Comparison of ENCODE assay signal across 18 mouse cellular contexts in the genomic region with DNA sequence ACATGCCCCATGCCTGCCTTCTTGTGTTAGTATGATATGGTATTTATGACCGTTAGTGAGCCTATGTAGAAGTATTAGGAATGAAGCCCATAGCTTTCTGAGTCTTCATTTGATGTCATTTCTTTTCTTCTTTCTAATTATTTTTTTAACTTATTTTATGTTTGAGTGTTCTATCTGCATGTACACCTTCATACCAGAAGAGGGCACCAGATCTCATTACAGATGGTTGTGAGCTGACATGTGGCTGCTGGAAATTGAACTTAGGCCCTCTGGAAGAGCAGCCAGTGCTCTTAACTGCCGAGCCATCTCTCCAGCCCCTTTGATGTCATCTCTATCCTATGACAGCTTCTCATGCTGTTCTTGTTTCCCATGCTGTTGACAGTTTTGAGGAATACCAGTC.
DNase-seq lines count a peak whose midpoint lies in the region; ATAC-seq and TF ChIP-seq lines count a peak whose summit lies in the region.
"Had no signal": no experiment of that assay in that cellular context is flagged by ENCODE, and none has a peak within 500 bp of the region (broad histone marks: within the 10 kb centered on the region; RNA-seq: fewer than 3 reads in every experiment).

No protein-coding gene starts in this region.

- no peaks in the 10 kb centered on the region for H3K27me3 ChIP-seq in hindbrain, postnatal 0 days (ENCODE audit: insufficient read depth, low read length)
- H3K27me3 ChIP-seq in hindbrain, embryonic 14.5 days (ENCODE audit: control insufficient read depth, insufficient read depth, low read length): no peaks in the 10 kb centered on the region
- no peaks in the 10 kb centered on the region for H3K27me3 ChIP-seq in lung, postnatal 0 days (replicated peaks; ENCODE audit: insufficient read depth, low read length)
- H3K27me3 ChIP-seq: megakaryocyte, embryonic 14.5 days; neural tube, embryonic 12.5 days had no signal

- H3K27ac ChIP-seq in hindbrain, postnatal 0 days: no peak overlapping the region
- H3K27ac ChIP-seq in hindbrain, embryonic 14.5 days: no peak overlapping the region
- no peak overlapping the region for H3K27ac ChIP-seq in lung, postnatal 0 days (ENCODE audit: low read length)
- H3K27ac ChIP-seq: hindbrain, embryonic 13.5 days; neural tube, embryonic 12.5 days had no signal

- H3K4me2 ChIP-seq in hindbrain, postnatal 0 days (ENCODE audit: low read depth, low read length): no peak overlapping the region
- H3K4me2 ChIP-seq in hindbrain, embryonic 14.5 days (replicated peaks): no peak overlapping the region
- H3K4me2 ChIP-seq in lung, postnatal 0 days (replicated peaks; ENCODE audit: low read depth, low read length): no peak overlapping the region
- H3K4me2 ChIP-seq: hindbrain, embryonic 13.5 days; neural tube, embryonic 12.5 days had no signal

- peak; percentile 31; the same call in 1 of the 2 replicates for TF ChIP-seq CTCF in hindbrain, postnatal 0 days (IDR thresholded peaks at IDR 0.05; ENCODE audit: low read depth)
- peak; percentile 49 for TF ChIP-seq CTCF in lung, postnatal 0 days (IDR thresholded peaks at IDR 0.05)
- no peak for TF ChIP-seq CTCF in lung, adult 2 months (IDR thresholded peaks at IDR 0.05; ENCODE audit: insufficient read depth, low read length)

- no peak for TF ChIP-seq EP300 in lung, postnatal 0 days (IDR thresholded peaks at IDR 0.05)

- DNase-seq in hindbrain, postnatal 0 days (ENCODE audit: low spot score): no peak
- DNase-seq in hindbrain, embryonic 14.5 days (ENCODE audit: low spot score): no peak
- no peak for DNase-seq in lung, postnatal 0 days (ENCODE audit: low spot score)
- DNase-seq in lung, adult 2 months: no peak
- DNase-seq in ES-CJ7 (ENCODE audit: low read depth, low spot score): peak; percentile 32
- no peak for DNase-seq in urinary bladder, postnatal 25 days (ENCODE audit: low spot score)
- DNase-seq in spleen, postnatal 14 days (ENCODE audit: low spot score in 2 of 2): no peak
- DNase-seq: cerebellum, adult 9-10 months; gastrocnemius, postnatal 10 days; heart, postnatal 10 days; kidney, adult 18-20 months; liver; lung, postnatal 14 days; right cerebral cortex, postnatal 25 days; thymus, postnatal 4 days had no signal

- no peak for TF ChIP-seq POLR2A in lung, adult 2 months (IDR thresholded peaks at IDR 0.05; ENCODE audit: borderline replicate concordance, extremely low read depth, low read depth, low read length)

- H3K36me3 ChIP-seq in hindbrain, postnatal 0 days (ENCODE audit: insufficient read depth, low read length): no peaks in the 10 kb centered on the region
- no peaks in the 10 kb centered on the region for H3K36me3 ChIP-seq in hindbrain, embryonic 14.5 days (replicated peaks; ENCODE audit: control insufficient read depth, insufficient read depth)
- no peaks in the 10 kb centered on the region for H3K36me3 ChIP-seq in lung, postnatal 0 days (ENCODE audit: insufficient read depth, low read length)
- H3K36me3 ChIP-seq: hindbrain, embryonic 13.5 days; neural tube, embryonic 12.5 days had no signal

- no peaks in the 10 kb centered on the region for H3K4me1 ChIP-seq in hindbrain, postnatal 0 days (ENCODE audit: insufficient read depth, low read length)
- no peaks in the 10 kb centered on the region for H3K4me1 ChIP-seq in hindbrain, embryonic 14.5 days (replicated peaks; ENCODE audit: control insufficient read depth, insufficient read depth, low read length)
- H3K4me1 ChIP-seq in lung, postnatal 0 days (ENCODE audit: insufficient read depth, low read depth, low read length): no peaks in the 10 kb centered on the region
- no peaks in the 10 kb centered on the region for H3K4me1 ChIP-seq in lung, adult 2 months (ENCODE audit: control insufficient read depth, insufficient read depth, low read length)
- H3K4me1 ChIP-seq: neural tube, embryonic 12.5 days had no signal

- no peak overlapping the region for H3K9ac ChIP-seq in hindbrain, postnatal 0 days (replicated peaks; ENCODE audit: low read length)
- H3K9ac ChIP-seq in hindbrain, embryonic 14.5 days: no peak overlapping the region
- no peak overlapping the region for H3K9ac ChIP-seq in lung, postnatal 0 days (replicated peaks; ENCODE audit: low read depth)
- H3K9ac ChIP-seq: hindbrain, embryonic 13.5 days; neural tube, embryonic 12.5 days had no signal

- no peak overlapping the region for H3K4me3 ChIP-seq in hindbrain, postnatal 0 days (ENCODE audit: low read length)
- no peak overlapping the region for H3K4me3 ChIP-seq in hindbrain, embryonic 14.5 days (replicated peaks; ENCODE audit: low read length)
- H3K4me3 ChIP-seq in lung, postnatal 0 days (ENCODE audit: low read depth, low read length): no peak overlapping the region
- H3K4me3 ChIP-seq in lung, adult 2 months (replicated peaks; ENCODE audit: extremely low read depth, low read depth, low read length): no peak overlapping the region
- H3K4me3 ChIP-seq: hindbrain, embryonic 13.5 days; megakaryocyte, embryonic 14.5 days; neural tube, embryonic 12.5 days had no signal

- 95% methylated on average over 2 of the region's 2 CpGs for WGBS in hindbrain, postnatal 0 days
- WGBS in hindbrain, embryonic 14.5 days: 93% methylated on average over 2 of the region's 2 CpGs
- 81% methylated on average over 2 of the region's 2 CpGs for WGBS in lung, postnatal 0 days
- WGBS in lung, adult 2 months: 87% methylated on average over 2 of the region's 2 CpGs

- no peak for ATAC-seq in hindbrain, postnatal 0 days
- no peak for ATAC-seq in hindbrain, embryonic 14.5 days (ENCODE audit: low FRiP score)
- ATAC-seq in lung, postnatal 0 days: no peak

- H3K9me3 ChIP-seq in hindbrain, postnatal 0 days (ENCODE audit: low read length): no peaks in the 10 kb centered on the region
- H3K9me3 ChIP-seq in hindbrain, embryonic 14.5 days (ENCODE audit: control insufficient read depth, low read length): no peaks in the 10 kb centered on the region
- no peaks in the 10 kb centered on the region for H3K9me3 ChIP-seq in lung, postnatal 0 days (ENCODE audit: low read length)
- H3K9me3 ChIP-seq: neural tube, embryonic 12.5 days had no signal
